Mouse (Mus musculus) right cerebral cortex, adult 2 months (tissue): ENCODE results near the gene Zcwpw1.

Experiments used
- DNase-seq, 2 experiments: peaks; one replicate each; pipeline ENCODE4 v3.0.0; 2021 to 2022; ENCODE audit warnings: low spot score in 2 of 2

The Zcwpw1 gene

GRCm38 (mm10) chr5:137784546-137784945 lies 3.1 kb upstream of the Zcwpw1 start:
- no peak for DNase-seq

GRCm38 (mm10) chr5:137785164-137786031 lies 2.2 kb upstream of the Zcwpw1 start:
- DNase-seq = peak; percentile 43 to 53

GRCm38 (mm10) chr5:137786109-137786942 lies 1.3 kb upstream of the Zcwpw1 start:
- peak; percentile 99 for DNase-seq

GRCm38 (mm10) chr5:137788171-137788570 lies 573 bp downstream of the Zcwpw1 start:
- DNase-seq = no peak

- DNase-seq = no peak
These were observed 1.4 kb downstream of the Zcwpw1 start for GRCm38 (mm10) chr5:137788946-137789531.

- DNase-seq = no peak
These were observed 4.0 kb downstream of the Zcwpw1 start for GRCm38 (mm10) chr5:137791553-137791952.

- no peak for DNase-seq
These were observed 9.0 kb downstream of the Zcwpw1 start for GRCm38 (mm10) chr5:137796606-137797005.

- no peak for DNase-seq
These were observed 13.3 kb downstream of the Zcwpw1 start for GRCm38 (mm10) chr5:137800917-137801316.

- DNase-seq = no peak
These were observed 18.6 kb downstream of the Zcwpw1 start for GRCm38 (mm10) chr5:137806158-137806557.

- DNase-seq = no peak
These were observed 20.7 kb downstream of the Zcwpw1 start for GRCm38 (mm10) chr5:137808316-137808715.

- DNase-seq = no peak
These were observed 30.0 kb downstream of the Zcwpw1 start for GRCm38 (mm10) chr5:137817466-137818222.

- DNase-seq = no peak
These were observed 34.5 kb downstream of the Zcwpw1 start for GRCm38 (mm10) chr5:137822126-137822525.

- no peak for DNase-seq
These were observed 35.0 kb downstream of the Zcwpw1 start for GRCm38 (mm10) chr5:137822602-137823001.

GRCm38 (mm10) chr5:137823455-137824045 lies 36.0 kb downstream of the Zcwpw1 start:
- DNase-seq = no peak

GRCm38 (mm10) chr5:137825030-137825429 lies 37.4 kb downstream of the Zcwpw1 start:
- no peak for DNase-seq

- no peak for DNase-seq
These were observed 38.4 kb downstream of the Zcwpw1 start for GRCm38 (mm10) chr5:137825971-137826370.

GRCm38 (mm10) chr5:137826421-137826820 lies 38.8 kb downstream of the Zcwpw1 start:
- DNase-seq = no peak

GRCm38 (mm10) chr5:137828694-137829093 lies 41.1 kb downstream of the Zcwpw1 start:
- no peak for DNase-seq

GRCm38 (mm10) chr5:137830238-137830637 lies 42.6 kb downstream of the Zcwpw1 start:
- no peak for DNase-seq

GRCm38 (mm10) chr5:137831106-137831505 lies 43.5 kb downstream of the Zcwpw1 start:
- DNase-seq = no peak

- no peak for DNase-seq
These were observed 43.9 kb downstream of the Zcwpw1 start for GRCm38 (mm10) chr5:137831506-137831905.
